Mouse (Mus musculus) ES-E14 (cell line): ENCODE measurements at regions not wholly inside any gene's neighbourhood (a gene's known extent, or its start where the extent isn't known, plus 50 kb on each side); places are given as distances from the start of the nearest gene placed in this dataset.

Source experiments
- DNase-seq: peaks from one replicate; pipeline ENCODE4 v3.0.0-alpha.2; 2013; ENCODE audit warnings: low read depth, low spot score
- H3K27ac ChIP-seq: 2 replicates; pipeline ENCODE4 v1.5.1; 2012; ENCODE audit warnings: low read depth, mild to moderate bottlenecking, low read length, moderate library complexity, mixed read lengths; ENCODE audit not compliant: poor library complexity, insufficient read depth, severe bottlenecking
- H3K36me3 ChIP-seq: 2 replicates; pipeline ENCODE4 v1.6.1; 2012; ENCODE audit warnings: mild to moderate bottlenecking, low read length, moderate library complexity, mixed read lengths; ENCODE audit not compliant: control insufficient read depth, poor library complexity, insufficient read depth, severe bottlenecking
- H3K4me1 ChIP-seq, 2 experiments: fragments of 150-350 bp in 1 of 2; sonication (generic) in 1 of 2; 2 replicates each; pipeline ENCODE4 v1.6.1; 2012; ENCODE audit warnings: low read length in 2 of 2, mild to moderate bottlenecking in 1 of 2, mixed read lengths in 1 of 2; ENCODE audit not compliant: control insufficient read depth in 2 of 2, insufficient read depth in 2 of 2, poor library complexity in 1 of 2
- H3K4me3 ChIP-seq, 2 experiments: fragments of 150-350 bp in 1 of 2; sonication (generic) in 1 of 2; 2 replicates each; pipeline ENCODE4 v1.5.1; 2012; ENCODE audit warnings: low read length in 2 of 2, low read depth in 1 of 2, mild to moderate bottlenecking in 1 of 2, mixed read lengths in 1 of 2; ENCODE audit not compliant: insufficient read depth in 1 of 2, poor library complexity in 1 of 2, severe bottlenecking in 1 of 2
- H3K9ac ChIP-seq: 2 replicates; pipeline ENCODE4 v1.6.1; 2012; ENCODE audit warnings: low read depth, mild to moderate bottlenecking, low read length, mixed read lengths; ENCODE audit not compliant: poor library complexity, insufficient read depth, severe bottlenecking
- H3K9me3 ChIP-seq: fragments of 150-350 bp; sonication (generic); 2 replicates; pipeline ENCODE4 v1.6.1; 2012; ENCODE audit warnings: low read depth, mild to moderate bottlenecking, low read length; ENCODE audit not compliant: control insufficient read depth, insufficient read depth
- CHD2 ChIP-seq: IDR thresholded peaks from 2 replicates; pipeline ENCODE4 v1.6.1; 2014; ENCODE audit warnings: mild to moderate bottlenecking, low read depth, low read length, inconsistent platforms
- HCFC1 ChIP-seq: IDR thresholded peaks from 2 replicates; pipeline ENCODE4 v1.6.1; 2012; ENCODE audit warnings: low read length, inconsistent platforms, borderline replicate concordance; ENCODE audit not compliant: insufficient read depth
- MAFK ChIP-seq: IDR thresholded peaks from 2 replicates; pipeline ENCODE4 v1.6.1; 2014; ENCODE audit warnings: mild to moderate bottlenecking, low read depth, low read length, inconsistent platforms; ENCODE audit not compliant: insufficient read depth
- ZC3H11A ChIP-seq: IDR thresholded peaks from 2 replicates; pipeline ENCODE4 v1.6.1; 2012; ENCODE audit warnings: low read depth, mild to moderate bottlenecking, inconsistent platforms, low read length, borderline replicate concordance
- ZNF384 ChIP-seq: IDR thresholded peaks from 2 replicates; pipeline ENCODE4 v1.6.1; 2012; ENCODE audit warnings: low read depth, low read length, inconsistent platforms
- in situ Hi-C, 2 experiments: fragments of 600-800 bp; cut with MboI; formaldehyde crosslinking; loops; one replicate each; pipeline ENCODE4 v1.15.1; 2025; ENCODE audit warnings: low sequenced_read_pairs in 2 of 2, inconsistent platforms in 1 of 2; ENCODE audit not compliant: unreplicated experiment in 2 of 2

- Histone ChIP-seq H3K9ac (no peak overlapping the region), H3K4me1 (no peaks in the 10 kb centered on the region), H3K27ac (no peak overlapping the region), H3K9me3 (no peaks in the 10 kb centered on the region), H3K4me3 (no peak overlapping the region), H3K36me3 (no peaks in the 10 kb centered on the region)
- TF ChIP-seq ZC3H11A: no peak
- no peak for TF ChIP-seq ZNF384
- TF ChIP-seq CHD2: no peak
- TF ChIP-seq HCFC1: no peak
- no peak for TF ChIP-seq MAFK
- in situ Hi-C loops: no loop called here
- DNase-seq: peak; percentile 21
Measured at GRCm38 (mm10) chr4:125786083-125786482, 238.3 kb upstream of the Csf3r start.

DNA sequence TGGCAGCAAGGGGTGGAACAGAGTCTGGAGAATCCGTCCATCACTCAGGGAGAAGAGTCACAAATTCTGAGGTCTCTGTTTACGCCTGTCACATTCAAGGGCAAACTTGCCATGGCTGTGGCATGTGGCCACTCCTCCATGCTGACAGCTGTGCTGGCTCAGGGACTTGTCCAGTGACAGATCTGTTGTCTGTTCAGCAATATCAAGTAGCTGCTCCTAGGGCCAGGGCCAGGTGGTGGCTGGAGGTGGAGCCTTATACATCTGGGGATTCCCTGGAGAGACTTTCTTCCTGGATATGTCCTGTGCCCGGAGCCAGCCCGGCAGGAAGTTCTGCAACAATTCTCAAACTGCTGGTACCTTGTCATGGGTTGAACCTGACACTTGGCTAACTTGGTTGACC is 229.7 kb upstream of the Csf3r start:
- DNase-seq: no peak
- in situ Hi-C loops: no loop called here
- H3K4me1 ChIP-seq: no peaks in the 10 kb centered on the region
- TF ChIP-seq ZNF384 (no peak), ZC3H11A (no peak), MAFK (no peak), HCFC1 (no peak), CHD2 (no peak)
- H3K4me3 ChIP-seq: no peak overlapping the region
- no peak overlapping the region for H3K9ac ChIP-seq
- H3K9me3 ChIP-seq: no peaks in the 10 kb centered on the region
- no peaks in the 10 kb centered on the region for H3K36me3 ChIP-seq
- no peak overlapping the region for H3K27ac ChIP-seq

DNA sequence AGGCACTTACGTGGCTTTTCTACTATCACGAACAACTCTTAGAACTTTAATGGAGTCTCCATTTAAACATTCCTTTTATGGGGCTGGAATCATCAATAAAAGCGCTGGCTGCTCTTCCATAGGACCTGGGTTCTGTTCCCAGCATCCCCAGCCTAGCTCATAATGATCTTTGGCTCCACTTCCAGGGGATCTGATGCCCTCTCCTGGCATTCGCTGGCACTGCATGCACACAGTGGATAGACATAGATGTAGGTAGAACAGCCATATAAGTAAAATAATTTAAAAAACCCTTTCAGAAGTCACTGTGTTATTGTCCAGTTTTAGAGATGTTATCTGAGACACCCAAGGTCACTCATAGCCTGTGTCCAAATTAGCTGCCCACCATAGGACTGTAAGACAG is 216.4 kb upstream of the Csf3r start:
- in situ Hi-C loops: no loop called here
- H3K4me1 ChIP-seq: peaks cover 0 to 4% of the 10 kb centered on the region in 2 experiments; a peak in 1 of 4 replicates
- TF ChIP-seq ZC3H11A: peak; percentile 51; the same call in 1 of the 2 replicates
- no peak for TF ChIP-seq MAFK

DNA sequence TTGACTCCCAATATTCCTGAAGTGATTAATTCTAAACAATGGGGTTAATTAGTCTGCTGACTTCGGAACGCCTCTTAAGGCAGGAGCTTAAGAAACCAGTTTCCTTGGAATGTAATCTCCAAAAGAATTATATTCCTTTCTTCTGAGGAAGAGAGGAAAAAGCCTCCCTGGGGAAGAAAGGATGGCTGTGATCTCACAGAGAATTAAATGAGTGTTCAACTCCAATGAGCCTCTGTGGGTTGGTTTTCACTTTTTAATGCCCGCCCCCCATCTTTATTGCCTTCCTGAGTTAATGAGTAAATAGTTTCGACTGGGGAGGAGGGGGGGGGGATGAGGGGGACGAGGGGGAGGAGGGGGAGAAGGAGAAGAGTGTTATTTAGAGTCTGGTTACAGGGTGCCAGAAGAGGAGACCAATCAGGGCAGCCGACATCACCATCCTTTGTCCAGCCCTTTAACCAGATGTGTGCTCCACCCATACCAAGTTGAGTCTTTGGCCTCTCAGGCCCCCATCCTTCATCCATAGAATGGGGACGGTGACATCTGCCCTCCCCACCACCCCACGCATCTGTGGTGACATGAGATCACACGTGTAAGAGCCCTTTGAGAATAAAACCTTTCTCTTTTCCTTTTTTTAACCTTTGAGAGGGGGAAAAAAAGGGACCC is 214.8 kb upstream of the Csf3r start:
- H3K4me3 ChIP-seq: no peak overlapping the region
- H3K27ac ChIP-seq: no peak overlapping the region
- H3K9me3 ChIP-seq: no peaks in the 10 kb centered on the region
- no peak for DNase-seq
- no peak overlapping the region for H3K9ac ChIP-seq
- in situ Hi-C loops: no loop called here
- TF ChIP-seq ZNF384: no peak
- TF ChIP-seq CHD2: no peak
- no peak for TF ChIP-seq MAFK
- TF ChIP-seq HCFC1: no peak
- TF ChIP-seq ZC3H11A: no peak
- peaks cover 0 to 4% of the 10 kb centered on the region in 2 experiments; a peak in 1 of 4 replicates for H3K4me1 ChIP-seq
- H3K36me3 ChIP-seq: no peaks in the 10 kb centered on the region

More for the DNA sequence above, 216.4 kb upstream of the Csf3r start:
- DNase-seq: peak; percentile 9
- H3K36me3 ChIP-seq: no peaks in the 10 kb centered on the region
- no peak overlapping the region for H3K27ac ChIP-seq
- no peak overlapping the region for H3K4me3 ChIP-seq
- H3K9me3 ChIP-seq: no peaks in the 10 kb centered on the region
- no peak overlapping the region for H3K9ac ChIP-seq

- Histone ChIP-seq H3K27ac (no peak overlapping the region), H3K9me3 (no peaks in the 10 kb centered on the region), H3K4me1 (peaks cover 0 to 4% of the 10 kb centered on the region in 2 experiments; a peak in 1 of 4 replicates), H3K36me3 (no peaks in the 10 kb centered on the region), H3K9ac (no peak overlapping the region), H3K4me3 (no peak overlapping the region)
- no peak for DNase-seq
- in situ Hi-C loops: no loop called here
- TF ChIP-seq ZC3H11A: no peak
- TF ChIP-seq ZNF384: no peak
- TF ChIP-seq HCFC1: no peak
Measured at GRCm38 (mm10) chr4:125810247-125810646, 214.1 kb upstream of the Csf3r start.
